Mouse (Mus musculus): ENCODE measurements around the gene Ina. TPM values are rescaled to one million over a fixed set of nuclear protein-coding genes. Genes with fewer than 3 reads are reported as not detected.
A peak's percentile ranks its signal among the peaks of the same experiment; 100 is the strongest.

The Ina gene
- polyA plus RNA-seq, 1 experiment from 2014 or later, result 0.41 TPM

- ATAC-seq (ENCODE audit: low FRiP score, low TSS enrichment), result peak; percentile 92
- Histone ChIP-seq H3K9ac (ENCODE audit: low read depth, low read length) (peak within 1 kb of the TSS; percentile 88), H3K4me3 (ENCODE audit: low read length) (peak within 1 kb of the TSS; percentile 93), H3K9me3 (ENCODE audit: control insufficient read depth, low read length) (no peaks in the 10 kb centered on the region), H3K36me3 (ENCODE audit: control insufficient read depth, insufficient read depth, low read length) (peaks cover 11% of the 10 kb centered on the region; the same call in 1 of the 2 replicates), H3K4me1 (ENCODE audit: control insufficient read depth, insufficient read depth, low read length) (peaks cover 12% of the 10 kb centered on the region), H3K4me2 (replicated peaks; ENCODE audit: low read depth, low read length) (peak within 1 kb of the TSS; percentile 80), H3K27ac (ENCODE audit: low read depth, low read length) (peak within 1 kb of the TSS; percentile 95), H3K27me3 (ENCODE audit: control insufficient read depth, insufficient read depth, low read length) (no peaks in the 10 kb centered on the region)
- WGBS, result under 1% methylated on average over 75 of the region's 75 CpGs
Measured at GRCm38 (mm10) chr19:47050271-47051032, 36.0 kb downstream of the Ina start, which contains the start of gene Pcgf6. Gene Pcgf6 (minus strand): TSS chr19:47050906.

GRCm38 (mm10) chr19:47052927-47053326 lies 38.4 kb downstream of the Ina start:
- Histone ChIP-seq H3K9ac (ENCODE audit: low read depth, low read length) (no peak overlapping the region), H3K4me2 (replicated peaks; ENCODE audit: low read depth, low read length) (no peak overlapping the region), H3K9me3 (ENCODE audit: control insufficient read depth, low read length) (no peaks in the 10 kb centered on the region), H3K4me1 (ENCODE audit: control insufficient read depth, insufficient read depth, low read length) (peaks cover 12% of the 10 kb centered on the region), H3K4me3 (ENCODE audit: low read length) (no peak overlapping the region), H3K27ac (ENCODE audit: low read depth, low read length) (no peak overlapping the region), H3K27me3 (ENCODE audit: control insufficient read depth, insufficient read depth, low read length) (no peaks in the 10 kb centered on the region), H3K36me3 (ENCODE audit: control insufficient read depth, insufficient read depth, low read length) (no peaks in the 10 kb centered on the region; the same call in 1 of the 2 replicates)
- no peak for ATAC-seq (ENCODE audit: low FRiP score, low TSS enrichment)
- 82% methylated on average over 4 of the region's 4 CpGs for WGBS

GRCm38 (mm10) chr19:47053471-47053870 lies 39.0 kb downstream of the Ina start:
- no peaks in the 10 kb centered on the region for H3K36me3 ChIP-seq (ENCODE audit: control insufficient read depth, insufficient read depth, low read length)
- no peak overlapping the region for H3K9ac ChIP-seq (ENCODE audit: low read depth, low read length)
- H3K4me1 ChIP-seq (ENCODE audit: control insufficient read depth, insufficient read depth, low read length), result peaks cover 12% of the 10 kb centered on the region
- WGBS, result 73% methylated on average over 4 of the region's 4 CpGs
- no peak overlapping the region for H3K27ac ChIP-seq (ENCODE audit: low read depth, low read length)
- no peak overlapping the region for H3K4me2 ChIP-seq (replicated peaks; ENCODE audit: low read depth, low read length)
- ATAC-seq (ENCODE audit: low FRiP score, low TSS enrichment), result no peak
- no peak overlapping the region for H3K4me3 ChIP-seq (ENCODE audit: low read length)
- H3K9me3 ChIP-seq (ENCODE audit: control insufficient read depth, low read length), result no peaks in the 10 kb centered on the region
- no peaks in the 10 kb centered on the region for H3K27me3 ChIP-seq (ENCODE audit: control insufficient read depth, insufficient read depth, low read length)

- no peak for ATAC-seq (ENCODE audit: low FRiP score, low TSS enrichment)
- Histone ChIP-seq H3K4me2 (replicated peaks; ENCODE audit: low read depth, low read length) (no peak overlapping the region), H3K9ac (ENCODE audit: low read depth, low read length) (no peak overlapping the region), H3K4me1 (ENCODE audit: control insufficient read depth, insufficient read depth, low read length) (no peaks in the 10 kb centered on the region), H3K27ac (ENCODE audit: low read depth, low read length) (no peak overlapping the region), H3K4me3 (ENCODE audit: low read length) (no peak overlapping the region), H3K9me3 (ENCODE audit: control insufficient read depth, low read length) (no peaks in the 10 kb centered on the region), H3K27me3 (ENCODE audit: control insufficient read depth, insufficient read depth, low read length) (no peaks in the 10 kb centered on the region), H3K36me3 (ENCODE audit: control insufficient read depth, insufficient read depth, low read length) (no peaks in the 10 kb centered on the region)
- 81% methylated on average over 1 of the region's 1 CpGs for WGBS
Measured at GRCm38 (mm10) chr19:47057684-47058083, 43.2 kb downstream of the Ina start.

GRCm38 (mm10) chr19:47065860-47066259 lies 51.4 kb downstream of the Ina start:
- no peak overlapping the region for H3K27ac ChIP-seq (ENCODE audit: low read depth, low read length)
- ATAC-seq (ENCODE audit: low FRiP score, low TSS enrichment), result no peak
- no peaks in the 10 kb centered on the region for H3K9me3 ChIP-seq (ENCODE audit: control insufficient read depth, low read length)
- WGBS, result 87% methylated on average over 3 of the region's 3 CpGs
- no peak overlapping the region for H3K4me2 ChIP-seq (replicated peaks; ENCODE audit: low read depth, low read length)
- H3K4me3 ChIP-seq (ENCODE audit: low read length), result no peak overlapping the region
- peaks cover 2% of the 10 kb centered on the region; the same call in 1 of the 2 replicates for H3K36me3 ChIP-seq (ENCODE audit: control insufficient read depth, insufficient read depth, low read length)
- peaks cover 9% of the 10 kb centered on the region for H3K4me1 ChIP-seq (ENCODE audit: control insufficient read depth, insufficient read depth, low read length)
- H3K9ac ChIP-seq (ENCODE audit: low read depth, low read length), result no peak overlapping the region
- no peaks in the 10 kb centered on the region for H3K27me3 ChIP-seq (ENCODE audit: control insufficient read depth, insufficient read depth, low read length)

- Histone ChIP-seq H3K9me3 (ENCODE audit: control insufficient read depth, low read length) (no peaks in the 10 kb centered on the region), H3K27me3 (ENCODE audit: control insufficient read depth, insufficient read depth, low read length) (no peaks in the 10 kb centered on the region), H3K4me2 (replicated peaks; ENCODE audit: low read depth, low read length) (peak within 1 kb of the TSS; percentile 61), H3K4me3 (ENCODE audit: low read length) (peak within 1 kb of the TSS; percentile 72), H3K4me1 (ENCODE audit: control insufficient read depth, insufficient read depth, low read length) (peaks cover 9% of the 10 kb centered on the region), H3K36me3 (ENCODE audit: control insufficient read depth, insufficient read depth, low read length) (peaks cover 14% of the 10 kb centered on the region; the same call in 1 of the 2 replicates), H3K9ac (ENCODE audit: low read depth, low read length) (peak within 1 kb of the TSS; percentile 90), H3K27ac (ENCODE audit: low read depth, low read length) (peak within 1 kb of the TSS; percentile 80)
- ATAC-seq (ENCODE audit: low FRiP score, low TSS enrichment), result peak; percentile 81
- 11% methylated on average over 46 of the region's 49 CpGs for WGBS
Measured at GRCm38 (mm10) chr19:47067096-47067882, 52.8 kb downstream of the Ina start, which contains the start of gene Taf5. Gene Taf5 (plus strand): TSS chr19:47067746.

GRCm38 (mm10) chr19:47067924-47068611 lies 53.6 kb downstream of the Ina start:
- H3K4me2 ChIP-seq (replicated peaks; ENCODE audit: low read depth, low read length), result peak overlapping the region; percentile 57
- peak; percentile 93 for ATAC-seq (ENCODE audit: low FRiP score, low TSS enrichment)
- peak overlapping the region; percentile 72 for H3K4me3 ChIP-seq (ENCODE audit: low read length)
- peaks cover 22% of the 10 kb centered on the region; the same call in 1 of the 2 replicates for H3K36me3 ChIP-seq (ENCODE audit: control insufficient read depth, insufficient read depth, low read length)
- H3K9me3 ChIP-seq (ENCODE audit: control insufficient read depth, low read length), result no peaks in the 10 kb centered on the region
- H3K9ac ChIP-seq (ENCODE audit: low read depth, low read length), result peak overlapping the region; percentile 90
- no peaks in the 10 kb centered on the region for H3K27me3 ChIP-seq (ENCODE audit: control insufficient read depth, insufficient read depth, low read length)
- H3K27ac ChIP-seq (ENCODE audit: low read depth, low read length), result peak overlapping the region; percentile 80
- under 1% methylated on average over 55 of the region's 72 CpGs for WGBS
- peaks cover 9% of the 10 kb centered on the region for H3K4me1 ChIP-seq (ENCODE audit: control insufficient read depth, insufficient read depth, low read length)

All from kidney, embryonic 14.5 days (tissue).